8 mouse cellular contexts compared by ENCODE assay signal in genomic region chr2:29245341-29245779, GRCm38 (mm10). TPM values are rescaled to one million over a fixed set of nuclear protein-coding genes. Genes with fewer than 3 reads are reported as not detected.
DNase-seq lines count a peak whose midpoint lies in the region; ATAC-seq and TF ChIP-seq lines count a peak whose summit lies in the region.

No protein-coding gene starts in this region.

- peak; percentile 55; the same call in 1 of the 2 replicates for ATAC-seq in lung, embryonic 16.5 days (ENCODE audit: low read depth)

- H3K9ac ChIP-seq in lung, embryonic 16.5 days (ENCODE audit: low read length), result no peak overlapping the region

- peaks cover 5% of the 10 kb centered on the region; the same call in 1 of the 2 replicates for H3K4me1 ChIP-seq in bone marrow, adult 2 months (ENCODE audit: control insufficient read depth, insufficient read depth, low read length)
- H3K4me1 ChIP-seq in lung, embryonic 16.5 days (replicated peaks; ENCODE audit: control insufficient read depth, insufficient read depth, low read length), result peaks cover 2% of the 10 kb centered on the region

- H3K4me3 ChIP-seq in bone marrow, adult 2 months (replicated peaks; ENCODE audit: control insufficient read depth, low read depth, low read length), result no peak overlapping the region
- no peak overlapping the region for H3K4me3 ChIP-seq in lung, embryonic 16.5 days (ENCODE audit: low read length)

- H3K27ac ChIP-seq in bone marrow, adult 2 months (ENCODE audit: control insufficient read depth, insufficient read depth, low read depth, low read length, poor library complexity), result no peak overlapping the region
- no peak overlapping the region for H3K27ac ChIP-seq in lung, embryonic 16.5 days (ENCODE audit: low read length)

- WGBS in bone marrow, adult 2 months, result 5% methylated on average over 10 of the region's 10 CpGs
- 33% methylated on average over 10 of the region's 10 CpGs for WGBS in lung, embryonic 16.5 days

- TF ChIP-seq CTCF in bone marrow, adult 2 months (IDR thresholded peaks at IDR 0.05; ENCODE audit: control insufficient read depth, insufficient read depth, low read length), result peak; percentile 71

- no peak overlapping the region for H3K4me2 ChIP-seq in lung, embryonic 16.5 days (ENCODE audit: low read depth, low read length)

- peaks cover 27% of the 10 kb centered on the region for H3K27me3 ChIP-seq in lung, embryonic 16.5 days (ENCODE audit: control insufficient read depth, insufficient read depth, low read depth, low read length)

- no peaks in the 10 kb centered on the region for H3K36me3 ChIP-seq in lung, embryonic 16.5 days (ENCODE audit: control insufficient read depth, insufficient read depth, low read length)

- DNase-seq in layer of hippocampus, adult 9-11 months, result peak; percentile 34
- DNase-seq in layer of hippocampus, adult 9-10 months (ENCODE audit: low spot score), result no peak
- DNase-seq in heart, adult 8-10 months (ENCODE audit: low spot score), result peak; percentile 18
- DNase-seq in retina, embryonic 14.5 days (ENCODE audit: low spot score), result peak; percentile 68
- no peak for DNase-seq in urinary bladder, postnatal 10 days (ENCODE audit: low spot score)
- no peak for DNase-seq in frontal cortex, postnatal 14 days (ENCODE audit: low spot score in 2 of 2)

- TF ChIP-seq POLR2A in bone marrow, adult 2 months (IDR thresholded peaks at IDR 0.05; ENCODE audit: borderline replicate concordance, control insufficient read depth, low read depth, low read length), result no peak

- peaks cover 2% of the 10 kb centered on the region; the same call in 1 of the 2 replicates for H3K9me3 ChIP-seq in lung, embryonic 16.5 days (ENCODE audit: control insufficient read depth, low read length)

RNA-seq across cellular contexts. Expression of gene Ntng2, which starts 7.4 kb away (rescaled TPM):
- 12.3 and 30.8 TPM in 2 replicates for polyA plus RNA-seq in bone marrow, adult 2 months (2011; ENCODE audit: insufficient read depth, insufficient read length, low replicate concordance, missing spikeins)
- 10 to 100 TPM in 3 of 4 experiments, 1 to 10 TPM in 1; 8.3 to 16.7 (median 13.7) TPM for total RNA-seq in heart, adult 8-10 months (2022)
- 0.46 and 0.72 TPM in 2 replicates for polyA plus RNA-seq in lung, embryonic 16.5 days (2015; fragmentation: Nextera tagmentation; extraction: Ambion mirVana)

Comparison
In these comparisons a context has a peak if more than half of its experiments do, and no peak if none do; other contexts are left out.
1. DNase-seq: peak in layer of hippocampus, adult 9-11 months (single experiment), heart, adult 8-10 months (single experiment) and retina, embryonic 14.5 days (single experiment); none in layer of hippocampus, adult 9-10 months (single experiment), urinary bladder, postnatal 10 days (single experiment) and frontal cortex, postnatal 14 days (0 of 2).